Mouse (Mus musculus) splenic B cell, adult 2 months (primary cell): ENCODE results near the gene Lsm14b.

Source experiments
- DNase-seq: peaks from one replicate; pipeline ENCODE4 v3.0.0-alpha.2; 2011; ENCODE audit warnings: low read depth, low spot score
- H3K27me3 ChIP-seq: 2 replicates; pipeline ENCODE4 v1.6.1; 2012; ENCODE audit warnings: mild to moderate bottlenecking, low read length, moderate library complexity, mixed read lengths; ENCODE audit not compliant: control insufficient read depth, poor library complexity, insufficient read depth, severe bottlenecking
- H3K36me3 ChIP-seq: 2 replicates; pipeline ENCODE4 v1.6.1; 2012; ENCODE audit warnings: mild to moderate bottlenecking, low read length, moderate library complexity, mixed read lengths; ENCODE audit not compliant: control insufficient read depth, poor library complexity, insufficient read depth, severe bottlenecking

Gene Lsm14b

GRCm38 (mm10) chr2:180031270-180031669 is 6.5 kb downstream of the Lsm14b start:
- Histone ChIP-seq H3K36me3 (peaks cover 3% of the 10 kb centered on the region; the same call in 1 of the 2 replicates), H3K27me3 (no peaks in the 10 kb centered on the region)
- no peak for DNase-seq

DNA sequence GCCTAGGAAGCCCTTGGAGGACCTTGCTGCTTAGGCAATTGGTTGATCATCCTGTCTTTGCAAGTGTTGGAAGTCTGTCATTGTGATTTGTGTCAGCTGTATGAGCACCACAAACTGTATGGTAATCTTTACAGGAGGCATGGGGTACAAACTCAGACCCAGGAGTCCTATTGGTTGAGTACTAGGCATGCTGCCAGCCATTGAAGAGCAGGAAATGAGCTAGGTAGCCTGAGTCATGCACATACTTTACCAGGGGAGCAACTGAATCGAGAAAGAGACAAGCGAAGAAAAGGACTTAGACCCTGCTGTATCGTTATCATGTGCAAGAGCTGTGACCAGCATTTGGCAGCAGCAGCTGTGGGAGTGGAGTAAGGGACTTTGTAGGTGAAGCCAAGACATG is 8.1 kb downstream of the Lsm14b start:
- no peaks in the 10 kb centered on the region for H3K27me3 ChIP-seq
- no peak for DNase-seq
- peaks cover 3% of the 10 kb centered on the region; the same call in 1 of the 2 replicates for H3K36me3 ChIP-seq

DNA sequence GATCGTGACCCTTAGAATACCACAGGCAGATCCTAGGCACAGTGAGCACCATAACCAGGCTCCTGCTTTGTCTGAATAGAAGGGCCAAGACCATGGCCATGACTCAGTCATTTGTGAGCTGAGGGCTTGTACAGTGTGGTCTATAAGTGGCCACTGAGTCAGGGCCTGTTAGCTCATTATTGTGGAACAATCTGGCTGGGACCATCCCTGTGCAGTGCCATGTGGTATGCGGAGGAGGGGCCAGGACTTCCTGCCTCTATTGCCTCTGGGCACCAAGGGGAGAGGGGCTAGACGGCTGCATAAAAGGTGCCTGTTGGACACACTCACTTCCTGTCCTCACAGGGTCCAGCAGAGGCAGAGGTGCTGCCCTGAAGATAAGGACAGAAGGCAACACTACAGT is 9.2 kb downstream of the Lsm14b start:
- H3K27me3 ChIP-seq, result no peaks in the 10 kb centered on the region
- no peak for DNase-seq
- H3K36me3 ChIP-seq, result peaks cover 3% of the 10 kb centered on the region; the same call in 1 of the 2 replicates

- DNase-seq, result no peak
- no peaks in the 10 kb centered on the region for H3K27me3 ChIP-seq
- peaks cover 3% of the 10 kb centered on the region; the same call in 1 of the 2 replicates for H3K36me3 ChIP-seq
Measured at GRCm38 (mm10) chr2:180034753-180035152, 10.0 kb downstream of the Lsm14b start.

DNA sequence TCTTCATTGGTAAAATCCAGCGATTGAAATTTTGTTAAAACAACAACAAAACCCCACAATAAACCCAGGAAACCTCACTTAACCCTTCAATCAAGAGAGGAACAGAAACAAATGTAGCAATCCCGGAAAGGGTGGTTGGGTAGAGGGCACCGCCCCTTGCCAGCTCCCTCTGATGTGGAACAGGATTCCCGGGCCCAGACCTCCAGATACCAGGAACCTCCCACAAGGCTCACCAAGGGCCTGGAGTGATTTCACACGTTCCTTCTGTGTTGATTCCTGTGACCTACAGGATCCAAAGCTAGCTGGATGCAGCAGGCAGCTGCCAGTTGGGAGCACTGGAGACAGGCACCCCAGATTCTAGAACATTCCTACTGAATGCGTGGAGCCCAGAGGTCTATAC is 15.6 kb downstream of the Lsm14b start:
- Histone ChIP-seq H3K27me3 (no peaks in the 10 kb centered on the region), H3K36me3 (peaks cover 2% of the 10 kb centered on the region; the same call in 1 of the 2 replicates)
- no peak for DNase-seq

DNA sequence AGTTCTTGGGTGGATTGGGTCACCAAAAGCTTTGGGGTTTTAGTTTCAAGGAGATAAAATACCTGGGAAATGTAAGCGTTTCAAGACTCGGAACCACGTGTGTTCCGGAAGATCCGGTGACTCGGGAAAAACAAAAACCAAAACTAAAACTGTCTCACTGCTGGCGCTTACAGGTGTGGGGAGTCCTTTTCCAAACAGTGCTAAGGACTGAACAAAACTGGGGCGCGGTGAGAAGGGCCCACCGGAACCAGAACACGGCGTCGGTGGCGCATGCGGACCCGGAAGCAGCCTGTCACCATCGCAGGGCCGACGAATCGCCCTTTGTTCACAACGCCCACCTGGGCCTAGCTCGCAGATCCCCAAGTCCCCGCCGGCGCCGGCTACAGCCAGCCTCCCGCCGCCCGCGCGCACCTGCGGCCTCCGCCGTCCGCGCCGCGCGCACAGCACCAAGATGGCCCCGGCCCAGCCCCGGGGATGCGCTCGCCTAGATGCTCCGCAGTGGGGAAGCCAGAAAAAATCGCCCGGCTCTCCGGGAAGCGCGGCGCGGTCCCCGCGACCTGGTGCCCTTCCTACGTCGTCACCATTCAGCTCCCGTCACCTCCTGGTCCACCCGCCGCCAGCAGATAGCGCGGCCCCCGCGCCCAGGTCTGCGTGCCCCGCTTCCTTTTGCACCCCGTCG is 16.9 kb downstream of the Lsm14b start:
- peak; percentile 42 for DNase-seq
- Histone ChIP-seq H3K36me3 (no peaks in the 10 kb centered on the region), H3K27me3 (no peaks in the 10 kb centered on the region)

DNA sequence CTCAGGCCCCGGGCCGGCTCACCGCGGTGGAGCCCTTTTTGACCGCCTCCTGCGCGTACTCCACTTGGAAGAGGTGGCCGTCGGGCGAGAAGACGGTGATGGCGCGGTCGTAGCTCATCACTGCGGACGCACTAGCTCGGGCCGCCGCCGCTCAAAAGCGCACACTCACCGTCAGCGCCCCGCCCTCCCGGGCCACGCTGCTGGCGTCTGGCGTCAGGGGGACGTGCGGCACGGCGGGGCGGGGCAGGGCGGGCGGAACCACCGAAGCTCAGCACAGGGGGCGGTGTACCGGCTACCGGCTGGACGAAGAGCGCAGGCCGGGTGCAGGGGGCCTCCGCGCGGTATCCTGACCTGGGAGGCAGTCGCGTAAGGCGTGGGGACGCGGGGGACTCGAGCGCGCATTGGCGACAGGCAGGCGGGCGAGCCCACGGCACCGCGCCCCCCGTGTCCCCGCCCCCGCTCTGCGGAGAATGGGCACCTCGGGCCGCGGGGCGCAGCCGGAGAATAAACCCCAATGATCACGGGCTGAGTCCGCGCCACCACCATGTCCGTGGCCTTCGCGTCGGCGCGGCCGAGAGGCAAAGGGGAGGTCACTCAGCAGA is 17.6 kb downstream of the Lsm14b start, which contains the start of the genes Psma7 and Ss18l1:
Psma7 (minus strand) TSS at position 178 of the 602 bp plus-strand sequence.
Ss18l1 (plus strand) TSS at position 254 of the 602 bp plus-strand sequence.
- Histone ChIP-seq H3K27me3 (no peaks in the 10 kb centered on the region), H3K36me3 (no peaks in the 10 kb centered on the region)
- DNase-seq, result peak; percentile 91

GRCm38 (mm10) chr2:180042858-180043515 is 18.2 kb downstream of the Lsm14b start:
- Histone ChIP-seq H3K36me3 (no peaks in the 10 kb centered on the region), H3K27me3 (no peaks in the 10 kb centered on the region)
- peak; percentile 55 for DNase-seq

GRCm38 (mm10) chr2:180045283-180045682 is 20.5 kb downstream of the Lsm14b start:
- H3K36me3 ChIP-seq, result no peaks in the 10 kb centered on the region
- no peaks in the 10 kb centered on the region for H3K27me3 ChIP-seq
- DNase-seq, result peak; percentile 79

- no peaks in the 10 kb centered on the region for H3K27me3 ChIP-seq
Measured at GRCm38 (mm10) chr2:180047580-180047979, 22.8 kb downstream of the Lsm14b start.

DNA sequence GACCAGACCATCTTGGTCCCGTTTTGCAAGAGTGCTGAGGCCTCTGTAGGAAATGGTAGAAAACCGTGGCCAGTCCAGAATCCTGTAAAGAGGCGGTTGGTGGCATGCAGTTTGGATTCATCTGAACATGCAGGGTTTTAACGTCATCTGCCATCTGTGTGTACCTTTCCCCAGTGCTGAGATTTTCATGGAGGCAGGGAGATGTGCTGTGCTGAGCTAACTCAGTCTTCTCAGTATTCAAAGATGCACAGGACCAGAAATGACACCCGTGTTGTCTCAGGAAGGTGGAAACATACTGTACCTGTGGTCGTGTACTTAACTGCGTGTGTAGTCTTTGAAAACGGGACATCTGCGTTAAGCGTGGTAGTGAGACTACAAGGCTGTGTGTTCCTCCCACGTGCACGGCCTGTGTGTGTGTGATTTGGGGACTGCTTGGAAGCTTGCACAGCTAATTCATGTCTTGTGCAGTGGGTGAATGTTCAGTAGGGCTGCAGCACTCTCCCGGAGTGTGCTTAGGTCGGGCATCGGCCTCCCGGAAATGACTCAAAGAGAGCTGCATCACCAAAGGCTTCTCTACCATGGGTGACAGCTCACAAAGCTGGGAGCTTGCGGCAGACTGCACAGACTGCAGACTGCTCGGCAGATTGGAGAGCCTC is 23.3 kb downstream of the Lsm14b start:
- Histone ChIP-seq H3K36me3 (no peaks in the 10 kb centered on the region), H3K27me3 (no peaks in the 10 kb centered on the region)
- DNase-seq, result no peak

More at GRCm38 (mm10) chr2:180047580-180047979, 22.8 kb downstream of the Lsm14b start:
- DNase-seq, result no peak
- H3K36me3 ChIP-seq, result no peaks in the 10 kb centered on the region

DNA sequence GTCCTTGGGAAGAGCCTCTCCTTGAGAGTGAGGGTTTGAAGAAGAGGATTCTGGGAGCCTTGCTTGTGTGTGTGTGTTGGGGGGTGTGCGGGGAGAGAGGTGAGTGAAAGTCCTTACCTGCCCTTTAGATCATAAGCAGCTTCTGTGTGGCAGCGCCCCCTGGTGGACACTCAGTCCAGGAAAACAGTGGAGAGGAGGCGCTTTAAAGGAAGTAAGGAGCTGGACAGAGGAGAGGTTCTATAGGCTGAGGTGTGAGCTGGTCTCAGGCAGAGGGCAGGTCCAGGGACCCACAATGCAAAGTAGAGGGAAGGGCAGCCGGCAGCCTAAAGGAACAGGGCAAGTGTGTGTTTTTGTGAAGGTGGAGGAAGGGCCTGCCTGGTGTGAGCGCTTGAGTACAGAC is 26.2 kb downstream of the Lsm14b start:
- Histone ChIP-seq H3K27me3 (no peaks in the 10 kb centered on the region), H3K36me3 (0 out of 2 replicates have a peak, but pooled peaks cover 3% of the 10 kb centered on the region)
- DNase-seq, result peak; percentile 89

DNA sequence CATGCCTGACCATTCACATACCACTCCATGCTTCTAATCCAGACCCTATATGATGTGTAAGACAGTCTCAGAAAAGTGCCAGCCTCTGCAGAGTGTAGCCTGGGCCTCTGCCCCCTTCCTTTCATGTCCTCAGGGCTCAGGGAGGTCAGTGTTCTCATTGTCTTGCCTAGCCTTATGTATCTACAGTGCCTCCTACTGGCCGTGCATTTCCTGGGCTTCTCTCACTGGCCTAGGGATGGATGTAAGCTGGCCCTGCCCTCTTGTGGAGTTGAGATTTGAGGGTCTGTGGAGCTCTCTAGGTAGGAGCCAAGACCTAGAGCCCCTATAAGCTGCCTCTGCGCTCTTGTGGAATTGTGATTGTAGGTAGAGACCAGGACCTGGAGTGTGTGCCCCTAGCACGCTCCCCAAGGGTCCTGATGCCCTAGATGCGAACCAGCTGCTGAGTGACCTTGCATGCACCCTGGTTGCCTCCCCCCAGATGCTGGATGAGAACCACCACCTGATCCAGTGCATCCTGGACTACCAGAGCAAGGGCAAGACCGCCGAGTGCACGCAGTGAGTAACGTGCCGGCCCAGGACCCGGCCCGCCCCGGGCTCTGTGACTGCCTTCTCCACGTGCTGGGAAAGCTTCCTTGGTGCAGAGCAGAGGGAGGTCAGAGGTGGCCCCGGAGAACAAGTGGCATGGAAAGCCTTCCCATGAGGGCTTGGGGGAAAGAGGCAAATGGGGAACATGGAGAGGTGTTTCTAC is 27.4 kb downstream of the Lsm14b start:
- DNase-seq, result peak; percentile 61
- Histone ChIP-seq H3K36me3 (peaks cover 3% of the 10 kb centered on the region; the same call in 1 of the 2 replicates), H3K27me3 (no peaks in the 10 kb centered on the region)

DNA sequence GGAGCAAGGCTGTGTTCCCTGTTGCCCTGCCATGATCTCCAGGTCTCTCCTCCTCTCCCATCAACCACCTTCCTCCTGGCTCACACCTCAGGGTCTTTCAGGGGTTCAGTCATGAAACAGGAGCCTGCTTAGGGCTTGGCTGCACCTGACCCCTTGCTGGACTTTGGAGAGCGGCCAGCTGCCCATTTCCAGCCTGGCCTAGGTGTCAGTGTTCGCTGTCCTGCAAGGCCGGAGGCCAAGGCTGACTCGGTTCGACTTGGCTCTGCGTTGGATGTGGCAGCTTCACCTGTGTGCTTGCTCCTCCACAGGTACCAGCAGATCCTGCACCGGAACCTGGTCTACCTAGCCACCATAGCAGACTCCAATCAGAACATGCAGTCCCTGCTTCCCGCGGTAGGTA is 28.2 kb downstream of the Lsm14b start:
- DNase-seq, result no peak
- H3K27me3 ChIP-seq, result no peaks in the 10 kb centered on the region
- peaks cover 3% of the 10 kb centered on the region for H3K36me3 ChIP-seq
